Mouse (Mus musculus): ENCODE data around the gene Tex26. TPM values are rescaled to one million over a fixed set of nuclear protein-coding genes. Genes with fewer than 3 reads are reported as not detected.

Gene Tex26
- polyA plus RNA-seq, 1 experiment, result not detected

GRCm38 (mm10) chr5:149446495-149446894, 7.0 kb downstream of the Tex26 start:
- Histone ChIP-seq H3K4me3 (replicated peaks) (no peak overlapping the region), H3K4me1 (peaks cover 24% of the 10 kb centered on the region), H3K9me3 (peaks cover 18% of the 10 kb centered on the region), H3K36me3 (replicated peaks; ENCODE audit: low read length) (no peaks in the 10 kb centered on the region), H3K27me3 (replicated peaks) (peaks cover 2% of the 10 kb centered on the region)
- TF ChIP-seq GATA1 (IDR thresholded peaks at IDR 0.05; ENCODE audit: borderline replicate concordance, low read length), result no peak
- no peak for TF ChIP-seq FLI1 (IDR thresholded peaks at IDR 0.05; ENCODE audit: low read length)

GRCm38 (mm10) chr5:149447733-149448132, 8.3 kb downstream of the Tex26 start:
- no peak for TF ChIP-seq GATA1 (IDR thresholded peaks at IDR 0.05; ENCODE audit: borderline replicate concordance, low read length)
- TF ChIP-seq FLI1 (IDR thresholded peaks at IDR 0.05; ENCODE audit: low read length), result no peak
- Histone ChIP-seq H3K9me3 (peaks cover 18% of the 10 kb centered on the region), H3K4me1 (peaks cover 20% of the 10 kb centered on the region), H3K4me3 (replicated peaks) (no peak overlapping the region), H3K36me3 (replicated peaks; ENCODE audit: low read length) (no peaks in the 10 kb centered on the region), H3K27me3 (replicated peaks) (no peaks in the 10 kb centered on the region)

GRCm38 (mm10) chr5:149449406-149449805, 9.9 kb downstream of the Tex26 start:
- TF ChIP-seq FLI1 (IDR thresholded peaks at IDR 0.05; ENCODE audit: low read length), result no peak
- no peak for TF ChIP-seq GATA1 (IDR thresholded peaks at IDR 0.05; ENCODE audit: borderline replicate concordance, low read length)
- Histone ChIP-seq H3K4me1 (peaks cover 13% of the 10 kb centered on the region), H3K9me3 (peaks cover 15% of the 10 kb centered on the region), H3K36me3 (replicated peaks; ENCODE audit: low read length) (no peaks in the 10 kb centered on the region), H3K27me3 (replicated peaks) (no peaks in the 10 kb centered on the region), H3K4me3 (replicated peaks) (no peak overlapping the region)

- Histone ChIP-seq H3K27me3 (replicated peaks) (peaks cover 5% of the 10 kb centered on the region), H3K4me1 (peaks cover 8% of the 10 kb centered on the region), H3K4me3 (replicated peaks) (no peak overlapping the region), H3K9me3 (peaks cover 15% of the 10 kb centered on the region), H3K36me3 (replicated peaks; ENCODE audit: low read length) (no peaks in the 10 kb centered on the region)
- no peak for TF ChIP-seq GATA1 (IDR thresholded peaks at IDR 0.05; ENCODE audit: borderline replicate concordance, low read length)
- TF ChIP-seq FLI1 (IDR thresholded peaks at IDR 0.05; ENCODE audit: low read length), result no peak
These were observed 11.8 kb downstream of the Tex26 start for GRCm38 (mm10) chr5:149451209-149451681.

- no peaks in the 10 kb centered on the region for H3K36me3 ChIP-seq (replicated peaks; ENCODE audit: low read length)
- TF ChIP-seq FLI1 (IDR thresholded peaks at IDR 0.05; ENCODE audit: low read length) (no peak), GATA1 (IDR thresholded peaks at IDR 0.05; ENCODE audit: borderline replicate concordance, low read length) (no peak)
- H3K4me1 ChIP-seq, result 0 out of 2 replicates have a peak, but pooled peaks cover 3% of the 10 kb centered on the region
- no peak overlapping the region for H3K4me3 ChIP-seq (replicated peaks)
- H3K9me3 ChIP-seq, result peaks cover 7% of the 10 kb centered on the region; the same call in 1 of the 2 replicates
- peaks cover 5% of the 10 kb centered on the region for H3K27me3 ChIP-seq (replicated peaks)
These were observed 14.8 kb downstream of the Tex26 start for GRCm38 (mm10) chr5:149454281-149454680.

GRCm38 (mm10) chr5:149456544-149456943, 17.1 kb downstream of the Tex26 start:
- peaks cover 5% of the 10 kb centered on the region for H3K27me3 ChIP-seq (replicated peaks)
- H3K36me3 ChIP-seq (replicated peaks; ENCODE audit: low read length), result no peaks in the 10 kb centered on the region
- TF ChIP-seq FLI1 (IDR thresholded peaks at IDR 0.05; ENCODE audit: low read length), result no peak
- TF ChIP-seq GATA1 (IDR thresholded peaks at IDR 0.05; ENCODE audit: borderline replicate concordance, low read length), result no peak
- H3K4me1 ChIP-seq, result 0 out of 2 replicates have a peak, but pooled peaks cover 3% of the 10 kb centered on the region
- H3K9me3 ChIP-seq, result peaks cover 3% of the 10 kb centered on the region; the same call in 1 of the 2 replicates
- H3K4me3 ChIP-seq (replicated peaks), result no peak overlapping the region

- Histone ChIP-seq H3K27me3 (replicated peaks) (peaks cover 4% of the 10 kb centered on the region), H3K9me3 (no peaks in the 10 kb centered on the region), H3K36me3 (replicated peaks; ENCODE audit: low read length) (no peaks in the 10 kb centered on the region), H3K4me1 (no peaks in the 10 kb centered on the region), H3K4me3 (replicated peaks) (no peak overlapping the region)
- TF ChIP-seq FLI1 (IDR thresholded peaks at IDR 0.05; ENCODE audit: low read length), result no peak
- no peak for TF ChIP-seq GATA1 (IDR thresholded peaks at IDR 0.05; ENCODE audit: borderline replicate concordance, low read length)
These were observed 22.6 kb downstream of the Tex26 start for GRCm38 (mm10) chr5:149462071-149462470.

GRCm38 (mm10) chr5:149465305-149465704, 25.8 kb downstream of the Tex26 start:
- Histone ChIP-seq H3K36me3 (replicated peaks; ENCODE audit: low read length) (no peaks in the 10 kb centered on the region), H3K4me3 (replicated peaks) (no peak overlapping the region), H3K4me1 (no peaks in the 10 kb centered on the region), H3K9me3 (0 out of 2 replicates have a peak, but pooled peaks cover 2% of the 10 kb centered on the region), H3K27me3 (replicated peaks) (peaks cover 4% of the 10 kb centered on the region)
- TF ChIP-seq FLI1 (IDR thresholded peaks at IDR 0.05; ENCODE audit: low read length), result no peak

- H3K4me3 ChIP-seq (replicated peaks), result no peak overlapping the region
- H3K4me1 ChIP-seq, result 0 out of 2 replicates have a peak, but pooled peaks cover 4% of the 10 kb centered on the region
- H3K27me3 ChIP-seq (replicated peaks), result no peaks in the 10 kb centered on the region
- H3K36me3 ChIP-seq (replicated peaks; ENCODE audit: low read length), result no peaks in the 10 kb centered on the region
- peaks cover 24% of the 10 kb centered on the region for H3K9me3 ChIP-seq
- TF ChIP-seq GATA1 (IDR thresholded peaks at IDR 0.05; ENCODE audit: borderline replicate concordance, low read length), result no peak
- no peak for TF ChIP-seq FLI1 (IDR thresholded peaks at IDR 0.05; ENCODE audit: low read length)
These were observed 34.7 kb downstream of the Tex26 start for GRCm38 (mm10) chr5:149474142-149474541.

- TF ChIP-seq GATA1 (IDR thresholded peaks at IDR 0.05; ENCODE audit: borderline replicate concordance, low read length), result no peak
- TF ChIP-seq FLI1 (IDR thresholded peaks at IDR 0.05; ENCODE audit: low read length), result no peak
- H3K4me1 ChIP-seq, result 0 out of 2 replicates have a peak, but pooled peaks cover 4% of the 10 kb centered on the region
These were observed 35.4 kb downstream of the Tex26 start for GRCm38 (mm10) chr5:149474701-149475468.

More at GRCm38 (mm10) chr5:149474701-149475468, 35.4 kb downstream of the Tex26 start:
- H3K9me3 ChIP-seq, result peaks cover 24% of the 10 kb centered on the region
- no peak overlapping the region for H3K4me3 ChIP-seq (replicated peaks)
- no peaks in the 10 kb centered on the region for H3K27me3 ChIP-seq (replicated peaks)
- H3K36me3 ChIP-seq (replicated peaks; ENCODE audit: low read length), result no peaks in the 10 kb centered on the region

Measured in megakaryocyte, embryonic 14.5 days (primary cell).